Mouse (Mus musculus) MEL (cell line): ENCODE measurements around the gene Klhdc2. TPM values are rescaled to one million over a fixed set of nuclear protein-coding genes. Genes with fewer than 3 reads are reported as not detected.

ENCODE experiments used
- DNase-seq: peaks from one replicate; pipeline ENCODE4 v3.0.0; 2011; ENCODE audit warnings: low read depth, low spot score
- H3K27ac ChIP-seq: 2 replicates; pipeline ENCODE4 v1.5.1; 2012; ENCODE audit warnings: low read depth, mild to moderate bottlenecking, control low read depth, low read length, moderate library complexity; ENCODE audit not compliant: control insufficient read depth
- H3K27me3 ChIP-seq, 2 experiments: fragments of 150-350 bp in 1 of 2; sonication (generic) in 1 of 2; 2 replicates each; pipeline ENCODE4 v1.6.1; 2012; ENCODE audit warnings: low read length in 2 of 2, mild to moderate bottlenecking in 2 of 2, improper control_type of control experiment in 1 of 2, moderate library complexity in 1 of 2; ENCODE audit not compliant: insufficient read depth in 2 of 2, control insufficient read depth in 1 of 2
- H3K36me3 ChIP-seq, 2 experiments: 2 replicates each; pipeline ENCODE4 v1.6.1; 2012 to 2014; ENCODE audit warnings: low read length in 2 of 2, improper control_type of control experiment in 1 of 2, inconsistent platforms in 1 of 2, mild to moderate bottlenecking in 1 of 2; ENCODE audit not compliant: insufficient read depth in 2 of 2, control insufficient read depth in 1 of 2
- H3K4me1 ChIP-seq, 2 experiments: fragments of 150-350 bp in 1 of 2; sonication (generic) in 1 of 2; 2 replicates each; pipeline ENCODE4 v1.6.1; 2012; ENCODE audit warnings: low read length in 2 of 2, improper control_type of control experiment in 1 of 2, mild to moderate bottlenecking in 1 of 2; ENCODE audit not compliant: insufficient read depth in 2 of 2, control insufficient read depth in 1 of 2
- H3K4me3 ChIP-seq, 2 experiments: fragments of 150-350 bp in 1 of 2; sonication (generic) in 1 of 2; 2 replicates each; pipeline ENCODE4 v1.5.1; 2012; ENCODE audit warnings: low read depth in 2 of 2, low read length in 2 of 2, mild to moderate bottlenecking in 2 of 2, moderate library complexity in 2 of 2, control low read depth in 1 of 2, improper control_type of control experiment in 1 of 2; ENCODE audit not compliant: control insufficient read depth in 1 of 2, insufficient read depth in 1 of 2
- H3K79me2 ChIP-seq: 2 replicates; pipeline ENCODE4 v1.6.1; 2012; ENCODE audit warnings: mild to moderate bottlenecking, low read length, moderate library complexity; ENCODE audit not compliant: control insufficient read depth, poor library complexity, insufficient read depth
- H3K9ac ChIP-seq: 2 replicates; pipeline ENCODE4 v1.6.1; 2012; ENCODE audit warnings: low read depth, mild to moderate bottlenecking, control low read depth, low read length, moderate library complexity; ENCODE audit not compliant: control insufficient read depth, poor library complexity, severe bottlenecking
- H3K9me3 ChIP-seq: fragments of 150-350 bp; sonication (generic); replicated peaks from 2 replicates; pipeline ENCODE4 v1.6.1; 2012; ENCODE audit warnings: mild to moderate bottlenecking, low read length, improper control_type of control experiment, moderate library complexity; ENCODE audit not compliant: insufficient read depth
- CHD1 ChIP-seq: IDR thresholded peaks from 2 replicates; pipeline ENCODE4 v1.6.1; 2012; ENCODE audit warnings: low read depth, mild to moderate bottlenecking, inconsistent platforms, low read length, improper control_type of control experiment
- CTCF ChIP-seq, 3 experiments: IDR thresholded peaks in 2 of 3; conservative IDR thresholded peaks in 1 of 3; 2 replicates each; pipeline ENCODE4 v1.5.1; 2011 to 2012; ENCODE audit warnings: low read length in 3 of 3, low read depth in 2 of 3, mild to moderate bottlenecking in 2 of 3, improper control_type of control experiment in 1 of 3, inconsistent platforms in 1 of 3, mixed read lengths in 1 of 3, moderate library complexity in 1 of 3; ENCODE audit not compliant: control insufficient read depth in 1 of 3, insufficient read depth in 1 of 3, poor library complexity in 1 of 3, severe bottlenecking in 1 of 3
- EP300 ChIP-seq, 2 experiments: IDR thresholded peaks; 2 replicates each; pipeline ENCODE4 v1.6.1; 2011; ENCODE audit warnings: improper control_type of control experiment in 2 of 2, low read length in 2 of 2, low read depth in 1 of 2, mild to moderate bottlenecking in 1 of 2
- ETS1 ChIP-seq: IDR thresholded peaks from 2 replicates; pipeline ENCODE4 v1.6.1; 2012; ENCODE audit warnings: low read depth, mild to moderate bottlenecking, inconsistent platforms, low read length, improper control_type of control experiment, moderate library complexity
- HCFC1 ChIP-seq: IDR thresholded peaks from 2 replicates; pipeline ENCODE4 v1.6.1; 2012; ENCODE audit warnings: low read depth, mild to moderate bottlenecking, inconsistent platforms, low read length, improper control_type of control experiment, moderate library complexity
- MAX ChIP-seq: IDR thresholded peaks from 2 replicates; pipeline ENCODE4 v1.6.1; 2011; ENCODE audit warnings: low read length, improper control_type of control experiment
- MAZ ChIP-seq: IDR thresholded peaks from 2 replicates; pipeline ENCODE4 v1.6.1; 2012; ENCODE audit warnings: low read depth, mild to moderate bottlenecking, inconsistent platforms, low read length, improper control_type of control experiment
- MEF2A ChIP-seq: IDR thresholded peaks from 2 replicates; pipeline ENCODE4 v1.6.1; 2014; ENCODE audit warnings: low read depth, mild to moderate bottlenecking, inconsistent platforms, low read length, improper control_type of control experiment; ENCODE audit not compliant: poor library complexity, insufficient replicate concordance, severe bottlenecking; ENCODE audit errors: extremely low read depth
- MYB ChIP-seq: IDR thresholded peaks from 2 replicates; pipeline ENCODE4 v1.6.1; 2011; ENCODE audit warnings: mild to moderate bottlenecking, low read depth, low read length, improper control_type of control experiment
- MYC ChIP-seq: IDR thresholded peaks from 2 replicates; pipeline ENCODE4 v1.6.1; 2011; ENCODE audit warnings: low read depth, mild to moderate bottlenecking, low read length, improper control_type of control experiment, moderate library complexity
- NELFE ChIP-seq: IDR thresholded peaks from 2 replicates; pipeline ENCODE4 v1.6.1; 2011; ENCODE audit warnings: low read depth, low read length, improper control_type of control experiment
- POLR2A ChIP-seq, 2 experiments: IDR thresholded peaks; 2 replicates each; pipeline ENCODE4 v1.6.1; 2011 to 2012; ENCODE audit warnings: low read length in 2 of 2, mild to moderate bottlenecking in 2 of 2, control low read depth in 1 of 2, improper control_type of control experiment in 1 of 2, low read depth in 1 of 2, moderate library complexity in 1 of 2; ENCODE audit not compliant: control insufficient read depth in 1 of 2, insufficient read depth in 1 of 2, poor library complexity in 1 of 2
- POLR2AphosphoS5 ChIP-seq: IDR thresholded peaks from 2 replicates; pipeline ENCODE4 v1.6.1; 2012; ENCODE audit warnings: low read depth, borderline replicate concordance, mild to moderate bottlenecking, inconsistent platforms, low read length, moderate library complexity, mixed read lengths
- RAD21 ChIP-seq: IDR thresholded peaks from 2 replicates; pipeline ENCODE4 v1.6.1; 2011; ENCODE audit warnings: mild to moderate bottlenecking, low read depth, low read length, improper control_type of control experiment
- RCOR1 ChIP-seq: IDR thresholded peaks from 2 replicates; pipeline ENCODE4 v1.6.1; 2012; ENCODE audit warnings: low read depth, mild to moderate bottlenecking, inconsistent platforms, low read length, improper control_type of control experiment
- SMC3 ChIP-seq: IDR thresholded peaks from 2 replicates; pipeline ENCODE4 v1.6.1; 2011; ENCODE audit warnings: low read depth, low read length, improper control_type of control experiment
- TBP ChIP-seq: IDR thresholded peaks from 2 replicates; pipeline ENCODE4 v1.8.0; 2011; ENCODE audit warnings: low read depth, low read length, improper control_type of control experiment
- TCF12 ChIP-seq: IDR thresholded peaks from 2 replicates; pipeline ENCODE4 v1.6.1; 2014; ENCODE audit warnings: low read depth, mild to moderate bottlenecking, inconsistent platforms, low read length, improper control_type of control experiment, moderate library complexity
- UBTF ChIP-seq: IDR thresholded peaks from 2 replicates; pipeline ENCODE4 v1.6.1; 2012; ENCODE audit warnings: low read depth, mild to moderate bottlenecking, inconsistent platforms, low read length, improper control_type of control experiment, moderate library complexity, borderline replicate concordance; ENCODE audit not compliant: insufficient read depth
- USF1 ChIP-seq: IDR thresholded peaks from 2 replicates; pipeline ENCODE4 v1.6.1; 2014; ENCODE audit warnings: low read depth, mild to moderate bottlenecking, inconsistent platforms, low read length, improper control_type of control experiment, moderate library complexity
- USF2 ChIP-seq, 2 experiments: IDR thresholded peaks; 2 replicates each; pipeline ENCODE4 v1.6.1; 2011 to 2012; ENCODE audit warnings: improper control_type of control experiment in 2 of 2, low read length in 2 of 2, borderline replicate concordance in 1 of 2, inconsistent platforms in 1 of 2, low read depth in 1 of 2, mild to moderate bottlenecking in 1 of 2; ENCODE audit not compliant: insufficient read depth in 1 of 2
- ZC3H11A ChIP-seq: IDR thresholded peaks from 2 replicates; pipeline ENCODE4 v1.6.1; 2012; ENCODE audit warnings: low read depth, mild to moderate bottlenecking, inconsistent platforms, low read length, improper control_type of control experiment
- ZMIZ1 ChIP-seq: IDR thresholded peaks from 2 replicates; pipeline ENCODE4 v1.6.1; 2012; ENCODE audit warnings: low read depth, mild to moderate bottlenecking, inconsistent platforms, low read length, improper control_type of control experiment, moderate library complexity
- polyA plus RNA-seq, 2 experiments: library from polyadenylated mRNA; stranded (reverse) in 1 of 2; unstranded in 1 of 2; fragments of >175 nt in 1 of 2; fragments of >200 nt in 1 of 2; gene quantifications; 2 replicates each; pipeline versions ENCODE4 v1.2.1 to v1.2.4; 2012; ENCODE audit warnings: low replicate concordance in 2 of 2, low read depth in 1 of 2; ENCODE audit not compliant: insufficient read length in 2 of 2, insufficient read depth in 1 of 2, missing spikeins in 1 of 2
- total RNA-seq: library from RNA; depleted of rRNA; stranded (reverse); fragments of 300-350 nt; gene quantifications from 2 replicates; pipeline ENCODE4 v1.2.3, GENCODE M21; 2012

Gene Klhdc2
- total and polyA plus RNA-seq, 3 experiments = 48.5 to 154 (median 51.7) TPM

- H3K9ac ChIP-seq = no peak overlapping the region
- TF ChIP-seq CTCF (IDR thresholded peaks at IDR 0.05 in 2 of 3, conservative IDR thresholded peaks at IDR 0.05 in 1 of 3; ENCODE audit: control insufficient read depth in 1 of 3, insufficient read depth in 1 of 3, low read depth in 2 of 3, low read length in 3 of 3, poor library complexity in 1 of 3, severe bottlenecking in 1 of 3) (no peak), TCF12 (no peak), NELFE (no peak), POLR2AphosphoS5 (no peak), MAX (no peak), HCFC1 (no peak), UBTF (no peak), EP300 (IDR thresholded peaks at IDR 0.05; ENCODE audit: low read depth in 1 of 2, low read length in 2 of 2) (no peak), MEF2A (no peak)
- H3K79me2 ChIP-seq = no peaks in the 10 kb centered on the region
- H3K27ac ChIP-seq = no peak overlapping the region
- H3K27me3 ChIP-seq = no peaks in the 10 kb centered on the region
- H3K9me3 ChIP-seq = no peaks in the 10 kb centered on the region
- DNase-seq = no peak
- H3K4me3 ChIP-seq = no peak overlapping the region
- H3K36me3 ChIP-seq = peaks cover 0 to 20% of the 10 kb centered on the region in 2 experiments; a peak in 2 of 4 replicates
- no peaks in the 10 kb centered on the region for H3K4me1 ChIP-seq
These were observed 21.9 kb downstream of the Klhdc2 start for GRCm38 (mm10) chr12:69318431-69318830.

- Histone ChIP-seq H3K9ac (no peak overlapping the region), H3K4me1 (peaks cover 3 to 5% of the 10 kb centered on the region in 2 experiments; a peak in 3 of 4 replicates), H3K9me3 (no peaks in the 10 kb centered on the region), H3K36me3 (peaks cover 13 to 36% of the 10 kb centered on the region in 2 experiments), H3K27me3 (no peaks in the 10 kb centered on the region), H3K79me2 (no peaks in the 10 kb centered on the region; the same call in 1 of the 2 replicates), H3K27ac (no peak overlapping the region), H3K4me3 (no peak overlapping the region)
- no peak for TF ChIP-seq POLR2AphosphoS5
- no peak for TF ChIP-seq MEF2A
- TF ChIP-seq ZC3H11A = no peak
- TF ChIP-seq MYB = no peak
- TF ChIP-seq USF2 (IDR thresholded peaks at IDR 0.05; ENCODE audit: borderline replicate concordance in 1 of 2, insufficient read depth in 1 of 2, low read depth in 1 of 2, low read length in 2 of 2) = no peak
- no peak for TF ChIP-seq TBP
- no peak for TF ChIP-seq POLR2A (IDR thresholded peaks at IDR 0.05; ENCODE audit: control insufficient read depth in 1 of 2, insufficient read depth in 1 of 2, low read depth in 1 of 2, low read length in 2 of 2, poor library complexity in 1 of 2)
- TF ChIP-seq RAD21 = no peak
- TF ChIP-seq SMC3 = no peak
- no peak for TF ChIP-seq EP300 (IDR thresholded peaks at IDR 0.05; ENCODE audit: low read depth in 1 of 2, low read length in 2 of 2)
- TF ChIP-seq USF1 = no peak
- TF ChIP-seq CHD1 = no peak
- TF ChIP-seq MYC = no peak
- TF ChIP-seq NELFE = no peak
- TF ChIP-seq MAZ = no peak
- TF ChIP-seq ZMIZ1 = no peak
- no peak for TF ChIP-seq ETS1
- TF ChIP-seq RCOR1 = no peak
- DNase-seq = no peak
These were observed 34.7 kb downstream of the Klhdc2 start for GRCm38 (mm10) chr12:69331187-69331586.
